Mouse (Mus musculus): ENCODE results near the gene Rpl13a.

GRCm38 (mm10) chr7:45126844-45127699 is 1.5 kb downstream of the Rpl13a start:
- TF ChIP-seq POLR2A (IDR thresholded peaks at IDR 0.05; ENCODE audit: insufficient read depth, low read depth, low read length) (no peak), CTCF (IDR thresholded peaks at IDR 0.05; ENCODE audit: insufficient read depth, low read depth, low read length) (no peak)

All from olfactory bulb, adult 2 months (tissue).